Mouse (Mus musculus) ES-Bruce4 (cell line): Measurements from ENCODE around the gene Six6.
A peak's percentile ranks its signal among the peaks of the same experiment; 100 is the strongest.

Experiments used
- CTCF ChIP-seq: IDR thresholded peaks from one replicate; pipeline ENCODE4 v1.8.1; 2011; ENCODE audit warnings: low read depth, low read length
- POLR2A ChIP-seq: IDR thresholded peaks from one replicate; pipeline ENCODE4 v1.8.1; 2011; ENCODE audit warnings: low read length; ENCODE audit not compliant: insufficient read depth

DNA sequence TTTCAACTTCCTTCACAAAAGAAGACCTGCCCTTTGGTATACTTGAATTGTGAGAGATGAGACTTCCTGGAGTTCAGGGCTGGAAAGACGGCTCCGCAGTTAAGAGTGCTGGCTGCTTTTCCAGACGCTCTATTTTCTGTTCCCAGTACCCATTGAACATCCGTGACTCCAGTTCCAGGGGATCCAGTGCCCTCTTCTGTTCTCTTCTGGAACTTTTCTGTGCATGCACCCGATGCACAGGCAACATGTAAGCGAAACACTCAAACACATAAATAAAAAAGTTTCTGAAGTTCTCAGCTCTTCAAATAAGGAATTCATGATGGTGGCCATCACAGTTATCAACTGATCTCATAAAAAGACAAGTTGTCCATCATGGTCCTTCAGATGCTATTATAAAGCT lies 23.1 kb downstream of the Six6 start:
- TF ChIP-seq CTCF, result peak; percentile 39
- TF ChIP-seq POLR2A, result no peak
